Mouse (Mus musculus) left cerebral cortex, adult 18-20 months (tissue): ENCODE results near the gene Gmds. TPM values are rescaled to one million over a fixed set of nuclear protein-coding genes. Genes with fewer than 3 reads are reported as not detected.

Source experiments
- DNase-seq, 2 experiments: peaks; one replicate each; pipeline ENCODE4 v3.0.0; 2021 to 2022; ENCODE audit warnings: low spot score in 2 of 2, mixed read lengths in 1 of 2
- total RNA-seq, 2 experiments: library from RNA; stranded (reverse); gene quantifications; 2 replicates each; pipeline ENCODE4 v1.2.3; 2021

Gene Gmds
- total RNA-seq, 2 experiments from 2014 or later: 11.1 to 11.3 TPM

DNA sequence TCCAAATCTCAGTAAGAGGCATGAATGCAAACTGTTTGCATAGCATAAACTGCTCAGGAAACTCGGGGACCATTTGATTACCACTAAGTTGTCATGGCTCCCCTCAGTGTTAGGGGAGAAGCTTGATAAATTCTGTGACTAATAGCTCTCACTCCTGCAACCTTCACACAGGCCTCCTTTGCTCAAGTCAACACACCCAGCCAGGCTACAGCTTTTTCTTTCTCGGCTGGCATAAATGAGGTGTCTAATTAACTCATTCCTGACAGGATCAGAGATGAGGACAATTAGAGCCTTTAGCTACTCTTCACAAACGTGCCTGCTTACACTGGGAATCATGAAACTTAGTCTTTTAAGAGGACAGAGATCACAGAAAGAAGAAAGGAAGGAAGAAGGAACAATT is 70.3 kb downstream of the Gmds start:
- no peak for DNase-seq

GRCm38 (mm10) chr13:32267184-32267775 is 71.3 kb downstream of the Gmds start:
- DNase-seq: no peak

DNA sequence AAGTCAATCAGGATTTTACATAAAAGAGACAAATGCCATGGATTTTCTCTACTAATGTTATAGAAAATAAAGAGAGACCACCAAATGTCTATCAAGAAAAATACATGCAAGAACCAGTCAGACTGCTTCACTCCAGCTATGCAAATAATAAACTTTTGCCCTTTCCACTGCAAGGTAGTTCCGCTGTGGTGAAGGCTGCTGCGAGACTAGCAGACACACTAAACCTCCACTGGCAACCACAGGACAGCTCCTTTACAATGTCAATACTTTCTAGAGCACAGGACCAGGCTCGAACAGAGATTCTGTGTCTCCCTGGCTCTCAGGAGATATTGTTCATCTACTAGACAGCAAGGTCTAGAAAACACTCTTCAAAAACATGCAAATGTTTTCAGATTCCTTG is 71.8 kb downstream of the Gmds start:
- DNase-seq: no peak

GRCm38 (mm10) chr13:32256121-32256520 is 82.4 kb downstream of the Gmds start:
- no peak for DNase-seq

DNA sequence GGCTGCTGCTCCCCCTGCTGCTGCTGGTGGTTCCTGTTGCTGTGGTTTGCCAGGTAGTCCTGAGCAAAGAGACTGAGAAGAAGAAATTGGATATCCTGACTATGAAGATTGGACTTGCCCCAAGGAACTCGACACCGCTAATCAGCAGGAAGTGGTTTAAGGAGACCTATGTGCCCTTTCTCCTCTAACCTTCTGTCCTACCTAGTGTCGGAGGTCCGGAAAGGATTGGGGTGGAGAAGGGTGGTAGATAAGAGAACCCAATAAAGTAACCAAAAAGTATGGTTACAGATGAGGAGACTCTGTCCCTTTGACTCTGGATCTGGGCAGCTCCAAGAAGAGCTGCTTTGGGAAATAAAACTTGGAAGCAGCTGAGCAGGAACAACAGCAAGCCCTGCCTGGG is 86.3 kb downstream of the Gmds start:
- DNase-seq: no peak

- DNase-seq: no peak
Measured at GRCm38 (mm10) chr13:32242200-32242599, 96.3 kb downstream of the Gmds start.

GRCm38 (mm10) chr13:32236269-32236678 is 102.3 kb downstream of the Gmds start:
- no peak for DNase-seq

DNA sequence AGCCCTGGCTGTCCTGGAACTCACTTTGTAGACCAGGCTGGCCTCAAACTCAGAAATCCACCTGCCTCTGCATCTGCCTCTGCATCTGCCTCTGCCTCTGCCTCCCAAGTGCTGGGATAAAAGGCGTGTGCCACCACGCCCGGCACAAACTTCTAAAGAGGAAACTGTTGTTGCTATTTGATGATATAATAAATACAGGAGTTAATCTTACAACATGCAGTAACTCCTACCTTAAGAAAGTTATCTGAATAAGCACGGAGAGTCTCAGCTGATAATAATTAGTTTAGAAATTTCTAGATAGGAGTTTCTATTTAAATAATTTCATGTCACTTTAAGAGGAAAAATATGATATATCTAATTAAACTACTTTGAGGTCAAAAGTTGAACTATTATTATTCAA is 103.5 kb downstream of the Gmds start:
- DNase-seq: no peak

DNA sequence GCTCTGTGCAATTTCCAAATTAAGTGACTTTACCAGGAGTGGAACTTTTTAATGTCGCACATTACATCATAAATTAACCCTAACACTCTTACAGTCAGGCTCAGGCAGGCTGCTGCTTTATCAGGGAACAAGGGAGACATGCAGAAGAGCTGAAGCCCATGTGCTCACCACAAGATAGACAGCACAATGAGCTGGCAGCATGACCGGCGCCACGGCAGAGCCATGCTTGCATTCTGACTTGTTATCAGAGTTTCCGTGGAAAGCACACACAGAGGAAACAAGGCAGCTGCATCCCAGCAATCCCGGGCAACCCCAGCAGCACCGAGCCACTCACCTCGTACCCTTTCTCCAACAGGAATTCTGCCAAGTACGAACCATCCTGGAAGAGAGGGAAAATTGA is 104.5 kb downstream of the Gmds start:
- no peak for DNase-seq

- no peak for DNase-seq
Measured at GRCm38 (mm10) chr13:32232391-32232790, 106.1 kb downstream of the Gmds start.

GRCm38 (mm10) chr13:32231956-32232355 is 106.6 kb downstream of the Gmds start:
- no peak for DNase-seq

- no peak for DNase-seq
Measured at GRCm38 (mm10) chr13:32227874-32228562, 110.5 kb downstream of the Gmds start.

GRCm38 (mm10) chr13:32217647-32218046 is 120.9 kb downstream of the Gmds start:
- no peak for DNase-seq

GRCm38 (mm10) chr13:32213702-32214452 is 124.7 kb downstream of the Gmds start:
- peak in 1 of 2 experiments; percentile 12 for DNase-seq

GRCm38 (mm10) chr13:32212125-32212524 is 126.4 kb downstream of the Gmds start:
- DNase-seq: no peak

DNA sequence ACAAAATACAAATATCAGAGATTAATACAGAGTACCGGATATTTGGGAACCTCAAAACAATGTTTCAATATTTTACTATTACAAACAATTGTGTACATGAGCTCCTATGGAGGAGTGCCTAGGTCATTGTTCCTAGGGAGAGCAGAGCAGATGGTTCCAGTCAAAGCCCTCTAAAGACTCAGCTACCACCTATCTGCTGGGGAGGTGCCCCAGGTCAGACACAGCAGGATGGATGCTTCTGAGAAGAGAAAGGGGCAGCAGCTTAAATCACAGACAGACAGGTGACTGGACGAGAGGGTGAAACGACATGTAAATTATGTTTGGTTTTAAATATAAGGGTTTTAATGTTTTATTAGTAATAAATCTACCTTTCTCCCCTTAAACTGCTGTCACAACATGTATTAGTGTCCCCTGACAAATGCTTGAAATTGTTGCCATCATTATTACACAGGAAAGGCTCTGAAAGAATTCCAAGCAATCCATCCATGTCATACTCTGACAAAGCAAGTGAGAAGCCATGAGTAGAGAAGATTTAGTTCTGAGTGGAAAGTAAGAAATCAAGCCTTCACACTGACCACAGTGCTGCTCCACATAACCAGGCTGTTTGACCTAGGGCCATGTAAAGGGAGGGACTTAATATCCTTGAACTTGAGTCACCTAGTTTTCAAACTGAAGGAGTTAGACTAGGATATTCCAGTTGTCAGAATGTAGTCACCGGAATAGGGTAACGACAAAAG is 131.2 kb downstream of the Gmds start:
- no peak for DNase-seq

- DNase-seq: no peak
Measured at GRCm38 (mm10) chr13:32179906-32180305, 158.6 kb downstream of the Gmds start.

- no peak for DNase-seq
Measured at GRCm38 (mm10) chr13:32178682-32179081, 159.9 kb downstream of the Gmds start.

GRCm38 (mm10) chr13:32177852-32178453 is 160.6 kb downstream of the Gmds start:
- DNase-seq: no peak

- DNase-seq: no peak
Measured at GRCm38 (mm10) chr13:32175028-32175427, 163.5 kb downstream of the Gmds start.

DNA sequence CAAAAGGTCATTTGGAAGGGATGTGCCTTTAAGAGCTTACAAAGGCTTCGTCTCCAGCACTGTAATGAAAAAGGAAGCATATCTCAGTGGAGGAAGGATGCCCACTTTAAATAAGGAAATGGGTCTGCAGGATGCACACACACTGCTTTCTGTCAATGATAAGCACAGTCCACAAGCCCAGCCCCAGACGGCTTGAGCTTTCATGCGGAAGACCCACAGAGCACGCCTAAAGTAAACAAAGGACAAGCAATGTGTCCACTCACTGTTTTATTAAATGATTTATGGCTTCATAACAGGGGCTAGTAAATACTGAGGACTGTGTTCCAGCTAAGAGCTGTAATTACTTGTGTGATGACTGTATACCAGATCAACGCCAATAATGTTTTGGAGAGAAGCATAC is 169.4 kb downstream of the Gmds start:
- no peak for DNase-seq
